Mouse (Mus musculus) heart, adult 2 months (tissue): ENCODE results near the gene Arhgef10l.

Experiments used
- CTCF ChIP-seq: fragments of 200-600 bp; IDR thresholded peaks from 2 replicates; pipeline ENCODE4 v1.8.1; 2022; ENCODE audit warnings: antibody characterized with exemption, mild to moderate bottlenecking, moderate library complexity
- POLR2A ChIP-seq: fragments of 200-500 bp; IDR thresholded peaks from 2 replicates; pipeline ENCODE4 v1.6.1; 2011; ENCODE audit warnings: mild to moderate bottlenecking, low read depth, low read length, control low read depth; ENCODE audit not compliant: insufficient read depth

DNA sequence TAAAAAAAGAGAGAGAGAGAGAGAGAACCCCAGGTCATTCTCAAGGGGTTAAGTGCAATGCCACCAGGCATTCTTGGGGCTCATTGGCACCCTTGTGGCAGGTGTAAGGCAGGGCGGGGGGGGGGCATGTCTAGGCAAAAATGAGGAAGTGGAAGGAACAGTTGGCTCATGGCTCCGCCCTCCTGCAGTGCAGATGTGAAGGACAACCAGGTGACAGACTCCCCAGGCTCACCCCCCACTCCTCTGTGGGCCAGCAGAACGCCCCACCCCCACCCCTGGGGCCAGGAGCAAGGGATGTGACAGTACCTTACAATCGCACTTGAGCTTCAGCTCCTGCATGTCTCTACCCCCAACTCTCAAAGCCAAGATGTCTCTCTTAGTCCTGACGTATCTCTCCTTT is 79.3 kb downstream of the Arhgef10l start:
- TF ChIP-seq CTCF (no peak), POLR2A (no peak)
